Mouse (Mus musculus) brain, embryonic 14.5 days (tissue): ENCODE results near the gene Hist1h4b. TPM values are rescaled to one million over a fixed set of nuclear protein-coding genes. Genes with fewer than 3 reads are reported as not detected.
A peak's percentile ranks its signal among the peaks of the same experiment; 100 is the strongest.

Source experiments
- DNase-seq: peaks from one replicate; pipeline ENCODE4 v3.0.0-alpha.2; 2011; ENCODE audit warnings: low read depth
- CTCF ChIP-seq: fragments of 200-500 bp; IDR thresholded peaks from 2 replicates; pipeline ENCODE4 v1.5.1; 2012; ENCODE audit warnings: inconsistent platforms, mild to moderate bottlenecking, moderate library complexity, borderline replicate concordance; ENCODE audit not compliant: insufficient read depth, insufficient read length; ENCODE audit errors: extremely low read depth
- POLR2A ChIP-seq: fragments of 200-500 bp; IDR thresholded peaks from 2 replicates; pipeline ENCODE4 v1.6.1; 2012; ENCODE audit warnings: mild to moderate bottlenecking, inconsistent platforms, borderline replicate concordance; ENCODE audit not compliant: poor library complexity, insufficient read depth, insufficient read length, severe bottlenecking; ENCODE audit errors: extremely low read depth
- polyA plus RNA-seq: library from polyadenylated mRNA; depleted of rRNA; stranded (reverse); fragments of >200 nt; gene quantifications from 2 replicates; pipeline ENCODE4 v1.2.3, GENCODE M21; 2012

Gene Hist1h4b
- polyA plus RNA-seq, 1 experiment = 20.4 TPM

GRCm38 (mm10) chr13:23729706-23730105 lies 27.1 kb upstream of the Hist1h4b start:
- DNase-seq = no peak
- TF ChIP-seq CTCF (no peak), POLR2A (no peak)

GRCm38 (mm10) chr13:23730479-23730878 lies 26.3 kb upstream of the Hist1h4b start:
- DNase-seq = no peak
- no peak for TF ChIP-seq POLR2A
- no peak for TF ChIP-seq CTCF

GRCm38 (mm10) chr13:23732156-23732804 lies 24.5 kb upstream of the Hist1h4b start:
- DNase-seq = peak; percentile 77
- TF ChIP-seq CTCF (peak; percentile 75; the same call in 1 of the 2 replicates), POLR2A (no peak)

- DNase-seq = no peak
- TF ChIP-seq POLR2A = no peak
- TF ChIP-seq CTCF = no peak
Observed at GRCm38 (mm10) chr13:23737091-23737490, 19.7 kb upstream of the Hist1h4b start.

GRCm38 (mm10) chr13:23738041-23738440 lies 18.8 kb upstream of the Hist1h4b start:
- no peak for DNase-seq
- TF ChIP-seq POLR2A (no peak), CTCF (no peak)

GRCm38 (mm10) chr13:23738677-23739068 lies 18.1 kb upstream of the Hist1h4b start, which contains the start of gene Hist1h1c:
Gene Hist1h1c (plus strand): TSS chr13:23738808.
- TF ChIP-seq POLR2A (peak; percentile 83; the same call in 1 of the 2 replicates), CTCF (no peak)
- peak; percentile 97 for DNase-seq

GRCm38 (mm10) chr13:23739069-23739921 lies 17.5 kb upstream of the Hist1h4b start:
- TF ChIP-seq POLR2A (peak; percentile 67; the same call in 1 of the 2 replicates), CTCF (no peak)

GRCm38 (mm10) chr13:23739922-23740252 lies 16.9 kb upstream of the Hist1h4b start:
- DNase-seq = no peak
- TF ChIP-seq POLR2A = no peak
- no peak for TF ChIP-seq CTCF

More at GRCm38 (mm10) chr13:23739069-23739921, 17.5 kb upstream of the Hist1h4b start:
- DNase-seq = peak; percentile 98

- DNase-seq = no peak
- no peak for TF ChIP-seq CTCF
- TF ChIP-seq POLR2A = no peak
Observed at GRCm38 (mm10) chr13:23740256-23740840, 16.5 kb upstream of the Hist1h4b start.

- no peak for DNase-seq
- TF ChIP-seq POLR2A (no peak), CTCF (no peak)
Observed at GRCm38 (mm10) chr13:23740910-23741309, 15.9 kb upstream of the Hist1h4b start.

GRCm38 (mm10) chr13:23742007-23742406 lies 14.8 kb upstream of the Hist1h4b start:
- TF ChIP-seq POLR2A = no peak
- no peak for TF ChIP-seq CTCF
- DNase-seq = no peak

GRCm38 (mm10) chr13:23743215-23743614 lies 13.6 kb upstream of the Hist1h4b start:
- TF ChIP-seq POLR2A (no peak), CTCF (no peak)
- no peak for DNase-seq

- TF ChIP-seq CTCF (no peak), POLR2A (no peak)
- no peak for DNase-seq
Observed at GRCm38 (mm10) chr13:23743963-23744362, 12.8 kb upstream of the Hist1h4b start.
